ENCODE assay signal across 8 mouse cellular contexts in genomic region chr12:112976371-112977073, GRCm38 (mm10). TPM values are rescaled to one million over a fixed set of nuclear protein-coding genes. Genes with fewer than 3 reads are reported as not detected.
DNase-seq lines count a peak whose midpoint lies in the region; ATAC-seq lines count a peak whose summit lies in the region.

TSS of gene Btbd6 (plus strand) at chr12:112976482.

- peak within 1 kb of the TSS; percentile 93 for H3K27ac ChIP-seq in lung, embryonic 16.5 days (ENCODE audit: low read length)

- DNase-seq in Muller cell, postnatal 12 days (ENCODE audit: inconsistent ontology term), result peak; percentile 88
- peak; percentile 94 for DNase-seq in cerebellum, adult 9-11 months
- peak; percentile 91 for DNase-seq in layer of hippocampus, adult 9-11 months
- DNase-seq in ovary, postnatal 10 days (ENCODE audit: low spot score), result peak; percentile 63
- peak; percentile 94 for DNase-seq in thymus, postnatal 0 days (ENCODE audit: low spot score)

- peaks cover 48% of the 10 kb centered on the region for H3K36me3 ChIP-seq in lung, embryonic 16.5 days (ENCODE audit: control insufficient read depth, insufficient read depth, low read length)

- no peaks in the 10 kb centered on the region for H3K9me3 ChIP-seq in lung, embryonic 16.5 days (ENCODE audit: control insufficient read depth, low read length)

- H3K4me2 ChIP-seq in lung, embryonic 16.5 days (ENCODE audit: low read depth, low read length), result peak within 1 kb of the TSS; percentile 92

- peak within 1 kb of the TSS; percentile 87 for H3K9ac ChIP-seq in lung, embryonic 16.5 days (ENCODE audit: low read length)

- H3K27me3 ChIP-seq in lung, embryonic 16.5 days (ENCODE audit: control insufficient read depth, insufficient read depth, low read depth, low read length), result no peaks in the 10 kb centered on the region

- WGBS in lung, embryonic 16.5 days, result 1% methylated on average over 69 of the region's 80 CpGs

- peak; percentile 89 for ATAC-seq in frontal cortex, adult (ENCODE audit: low TSS enrichment)
- peak; percentile 82 to 89 for ATAC-seq in hematopoietic stem cell, adult 5-6 weeks (replicated peaks in 1 of 2; ENCODE audit: insufficient read depth in 1 of 2, low FRiP score in 2 of 2, low TSS enrichment in 1 of 2, low read depth in 1 of 2, poor library complexity in 2 of 2, severe bottlenecking in 2 of 2)
- peak; percentile 96 for ATAC-seq in lung, embryonic 16.5 days (ENCODE audit: low read depth)

- peak within 1 kb of the TSS; percentile 74 for H3K4me3 ChIP-seq in lung, embryonic 16.5 days (ENCODE audit: low read length)

- H3K4me1 ChIP-seq in lung, embryonic 16.5 days (replicated peaks; ENCODE audit: control insufficient read depth, insufficient read depth, low read length), result peaks cover 14% of the 10 kb centered on the region

RNA-seq across cellular contexts. Expression of gene Btbd6, which starts in this region (rescaled TPM):
- total RNA-seq in hematopoietic stem cell, adult 5-6 weeks (2017), result 6.0 and 7.8 TPM in 2 replicates
- polyA plus RNA-seq in lung, embryonic 16.5 days (2015; fragmentation: Nextera tagmentation; extraction: Ambion mirVana), result 23.8 and 26.2 TPM in 2 replicates
- 16.4 and 18.0 TPM in 2 replicates for polyA plus RNA-seq in thymus, postnatal 0 days (2015; fragmentation: Nextera tagmentation; extraction: Ambion mirVana)

Comparison
In these comparisons a context has a peak if more than half of its experiments do, and no peak if none do; other contexts are left out.
1. Peak in every context shown above with its lines: DNase-seq, ATAC-seq, H3K4me3 ChIP-seq and H3K27ac ChIP-seq.